Mouse (Mus musculus) limb, embryonic 14.5 days (tissue): ENCODE measurements at regions not wholly inside any gene's neighbourhood (a gene's known extent, or its start where the extent isn't known, plus 50 kb on each side); places are given as distances from the start of the nearest gene placed in this dataset.

Source experiments
- ATAC-seq: fragments of 200-750 bp; cut with Nextera tagmentation; 2 replicates; pipeline ENCODE4 v1.8.0; 2017; ENCODE audit warnings: low read depth, moderate number of reproducible peaks, moderate TSS enrichment; ENCODE audit not compliant: low FRiP score
- DNase-seq: peaks from one replicate; pipeline ENCODE4 v3.0.0-alpha.2; 2015; ENCODE audit warnings: low spot score
- H3K27ac ChIP-seq: fragments of 300-500 bp; sonication (generic); replicated peaks from 2 replicates; pipeline ENCODE4 v1.5.1; 2014; ENCODE audit warnings: low read depth, mild to moderate bottlenecking, low read length, moderate library complexity, mixed read lengths
- H3K27me3 ChIP-seq: fragments of 300-500 bp; sonication (generic); 2 replicates; pipeline ENCODE4 v1.6.1; 2014; ENCODE audit warnings: low read length, mixed read lengths; ENCODE audit not compliant: control insufficient read depth, insufficient read depth
- H3K36me3 ChIP-seq: fragments of 300-500 bp; sonication (generic); 2 replicates; pipeline ENCODE4 v1.6.1; 2014; ENCODE audit warnings: mild to moderate bottlenecking, low read length, moderate library complexity, mixed read lengths; ENCODE audit not compliant: control insufficient read depth, insufficient read depth
- H3K4me1 ChIP-seq: fragments of 300-500 bp; sonication (generic); 2 replicates; pipeline ENCODE4 v1.6.1; 2014; ENCODE audit warnings: antibody characterized with exemption, low read length, mixed read lengths; ENCODE audit not compliant: control insufficient read depth, insufficient read depth
- H3K4me2 ChIP-seq: fragments of 300-500 bp; sonication (generic); replicated peaks from 2 replicates; pipeline ENCODE4 v1.6.1; 2014; ENCODE audit warnings: low read depth, mild to moderate bottlenecking, low read length, moderate library complexity; ENCODE audit not compliant: severe bottlenecking
- H3K4me3 ChIP-seq: fragments of 300-500 bp; sonication (generic); replicated peaks from 2 replicates; pipeline ENCODE4 v1.5.1; 2014; ENCODE audit warnings: low read length
- H3K9ac ChIP-seq: fragments of 300-500 bp; sonication (generic); 2 replicates; pipeline ENCODE4 v1.6.1; 2014; ENCODE audit warnings: mild to moderate bottlenecking, low read depth, low read length, moderate library complexity; ENCODE audit not compliant: severe bottlenecking
- H3K9me3 ChIP-seq: fragments of 300-500 bp; sonication (generic); 2 replicates; pipeline ENCODE4 v1.6.1; 2016; ENCODE audit warnings: low read length; ENCODE audit not compliant: control insufficient read depth
- POLR2A ChIP-seq: fragments of 200-500 bp; IDR thresholded peaks from 2 replicates; pipeline ENCODE4 v1.8.0; 2012; ENCODE audit warnings: inconsistent platforms, mild to moderate bottlenecking, moderate library complexity, borderline replicate concordance; ENCODE audit not compliant: insufficient read depth, insufficient read length; ENCODE audit errors: extremely low read depth
- WGBS: fragments of 180-500 bp; shearing (Covaris S2); extraction: QIAGEN DNeasy Blood & Tissue Kit; methylation state at CpG from one replicate; pipeline ENCODE4 v1.1.7; 2014; 5-methylcytosine and 5-hydroxymethylcytosine counted together

DNA sequence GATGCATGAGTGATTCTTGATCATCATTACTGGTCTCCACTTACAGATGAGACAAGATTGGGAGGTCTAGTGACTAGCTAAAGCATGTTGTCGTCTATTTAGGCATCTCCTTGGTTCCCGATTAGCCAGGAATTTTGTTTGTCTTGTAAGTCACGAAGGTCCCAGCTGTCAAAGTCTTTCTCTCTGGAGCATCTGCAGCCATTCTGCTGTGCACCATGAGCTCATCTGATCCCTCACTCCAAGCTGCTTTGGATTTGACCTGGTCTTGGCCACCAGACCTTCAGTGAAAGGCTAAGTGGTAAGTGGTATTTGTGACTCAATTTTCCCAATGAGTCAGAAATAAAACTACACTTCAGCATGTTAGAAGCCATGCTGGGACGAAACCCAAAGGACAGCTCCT, 53.3 kb upstream of the Creb5 start:
- WGBS, result 88% methylated on average over 4 of the region's 4 CpGs
- no peak for ATAC-seq
- TF ChIP-seq POLR2A, result no peak

DNA sequence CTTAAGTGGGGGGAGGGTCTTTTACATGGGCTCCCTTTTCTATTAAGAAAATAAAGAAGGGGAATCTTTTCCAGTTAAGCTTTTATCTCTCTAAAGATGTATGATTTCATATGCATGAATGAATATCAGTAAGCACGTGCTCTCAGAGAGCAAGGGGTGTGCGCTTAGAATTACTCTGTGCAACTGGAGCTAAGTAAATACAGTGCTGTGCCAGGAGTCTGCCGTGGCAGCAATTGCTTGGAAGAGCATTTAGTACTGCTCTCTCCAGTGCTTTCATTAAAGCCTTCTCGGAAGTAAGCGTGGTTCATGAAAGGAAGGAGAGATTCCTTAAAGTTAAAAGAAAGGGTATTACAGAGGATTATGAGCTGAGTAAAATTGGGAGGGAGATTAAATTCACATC, 54.5 kb upstream of the Creb5 start:
- no peak for ATAC-seq
- 59% methylated on average over 5 of the region's 5 CpGs for WGBS
- TF ChIP-seq POLR2A, result no peak

More for the DNA sequence above, 53.3 kb upstream of the Creb5 start:
- Histone ChIP-seq H3K9me3 (no peaks in the 10 kb centered on the region), H3K4me3 (no peak overlapping the region), H3K4me1 (0 out of 2 replicates have a peak, but pooled peaks cover 3% of the 10 kb centered on the region), H3K27ac (no peak overlapping the region), H3K27me3 (no peaks in the 10 kb centered on the region), H3K36me3 (no peaks in the 10 kb centered on the region), H3K9ac (no peak overlapping the region), H3K4me2 (no peak overlapping the region)
- DNase-seq, result no peak

DNA sequence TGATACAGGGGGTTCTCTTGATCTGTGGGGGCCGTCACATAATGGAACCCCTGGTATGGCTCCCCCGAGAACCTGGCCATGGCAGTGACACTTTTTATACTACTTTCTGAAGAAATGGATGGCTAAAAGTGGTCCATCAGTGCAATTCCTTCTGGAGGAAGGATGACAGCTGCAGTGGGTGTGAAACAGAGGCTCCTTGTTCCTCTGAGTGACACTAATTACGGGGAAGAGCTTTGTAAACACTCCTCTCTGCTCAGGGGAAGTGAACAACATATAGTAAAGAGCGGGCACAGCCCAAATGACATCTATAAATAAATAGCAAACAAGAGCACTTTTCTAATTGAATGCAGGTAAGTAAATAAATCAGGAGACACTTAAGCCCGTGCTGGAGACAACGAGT, 57.7 kb upstream of the Creb5 start:
- Histone ChIP-seq H3K27me3 (no peaks in the 10 kb centered on the region), H3K9ac (no peak overlapping the region), H3K4me2 (no peak overlapping the region), H3K9me3 (no peaks in the 10 kb centered on the region), H3K36me3 (no peaks in the 10 kb centered on the region), H3K4me1 (0 out of 2 replicates have a peak, but pooled peaks cover 3% of the 10 kb centered on the region), H3K27ac (no peak overlapping the region), H3K4me3 (no peak overlapping the region)
- DNase-seq (no peak), ATAC-seq (no peak)
- WGBS, result 38% methylated on average over 6 of the region's 6 CpGs
- no peak for TF ChIP-seq POLR2A

More for the DNA sequence above, 54.5 kb upstream of the Creb5 start:
- Histone ChIP-seq H3K4me1 (0 out of 2 replicates have a peak, but pooled peaks cover 3% of the 10 kb centered on the region), H3K27ac (no peak overlapping the region), H3K4me3 (no peak overlapping the region), H3K36me3 (no peaks in the 10 kb centered on the region), H3K9ac (no peak overlapping the region), H3K4me2 (no peak overlapping the region), H3K9me3 (no peaks in the 10 kb centered on the region), H3K27me3 (no peaks in the 10 kb centered on the region)
- no peak for DNase-seq

DNA sequence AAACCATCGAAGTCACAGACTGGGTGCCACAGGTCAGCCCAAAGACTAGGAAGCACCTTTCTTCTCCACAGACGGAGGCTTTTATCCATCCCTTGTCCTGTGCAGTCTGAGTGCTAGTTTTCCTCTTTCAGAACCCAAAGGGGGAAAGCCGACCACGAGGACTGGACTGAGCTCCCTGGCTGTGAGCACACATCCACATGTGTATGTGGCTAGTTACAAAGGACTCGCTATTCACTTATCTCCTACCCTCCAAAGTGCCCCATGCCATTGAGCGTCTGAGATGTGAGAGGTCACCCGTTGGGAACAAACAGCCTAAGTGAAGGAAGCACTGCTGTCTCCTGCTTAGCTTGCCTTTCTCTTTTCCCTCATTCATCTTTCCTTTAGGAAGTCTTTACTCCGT, 65.0 kb upstream of the Creb5 start:
- 70% methylated on average over 8 of the region's 8 CpGs for WGBS
- no peak for TF ChIP-seq POLR2A
- Histone ChIP-seq H3K27ac (no peak overlapping the region), H3K9me3 (no peaks in the 10 kb centered on the region), H3K4me3 (no peak overlapping the region), H3K36me3 (no peaks in the 10 kb centered on the region), H3K4me1 (peaks cover 12% of the 10 kb centered on the region), H3K4me2 (no peak overlapping the region), H3K27me3 (no peaks in the 10 kb centered on the region), H3K9ac (no peak overlapping the region)
- no peak for DNase-seq
- no peak for ATAC-seq

DNA sequence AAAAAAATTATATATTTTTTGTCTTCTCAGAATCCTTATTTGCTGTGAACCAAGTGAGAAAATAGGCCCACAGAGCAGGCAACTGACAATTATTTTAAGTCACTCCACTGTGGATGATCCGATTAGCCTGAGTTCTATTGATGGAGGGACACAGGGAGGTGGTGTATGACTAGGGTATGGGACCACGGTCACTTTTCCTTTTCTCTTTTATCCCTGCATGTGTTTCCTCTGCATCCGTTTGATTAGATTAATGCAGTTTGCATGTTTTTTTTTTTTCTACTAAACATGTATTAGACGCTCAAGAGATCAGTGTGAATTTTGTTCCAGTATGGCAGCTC, 65.4 kb upstream of the Creb5 start:
- ATAC-seq (no peak), DNase-seq (no peak)
- 82% methylated on average over 4 of the region's 4 CpGs for WGBS

More for the DNA sequence above, 65.4 kb upstream of the Creb5 start:
- Histone ChIP-seq H3K36me3 (no peaks in the 10 kb centered on the region), H3K4me1 (peaks cover 12% of the 10 kb centered on the region), H3K9me3 (no peaks in the 10 kb centered on the region), H3K4me2 (no peak overlapping the region), H3K27me3 (no peaks in the 10 kb centered on the region), H3K27ac (no peak overlapping the region), H3K4me3 (no peak overlapping the region), H3K9ac (no peak overlapping the region)
- no peak for TF ChIP-seq POLR2A
